Mouse (Mus musculus) testis, adult 2 months (tissue): Measurements from ENCODE around the gene Stoml1.

Experiments
- CTCF ChIP-seq: fragments of 200-500 bp; IDR thresholded peaks from 2 replicates; pipeline ENCODE4 v1.5.1; 2012; ENCODE audit warnings: low read depth, mild to moderate bottlenecking, inconsistent platforms, low read length, moderate library complexity; ENCODE audit not compliant: control insufficient read depth, insufficient read depth, insufficient replicate concordance
- POLR2A ChIP-seq: fragments of 200-500 bp; IDR thresholded peaks from 2 replicates; pipeline ENCODE4 v1.6.1; 2012; ENCODE audit warnings: low read depth, mild to moderate bottlenecking, inconsistent platforms, low read length, moderate library complexity; ENCODE audit not compliant: control insufficient read depth

- no peak for TF ChIP-seq POLR2A
- no peak for TF ChIP-seq CTCF
These were observed 23.4 kb downstream of the Stoml1 start for GRCm38 (mm10) chr9:58276346-58276745.
